Mouse (Mus musculus): Measurements from ENCODE around the gene Mgp. TPM values are rescaled to one million over a fixed set of nuclear protein-coding genes. Genes with fewer than 3 reads are reported as not detected.

The Mgp gene
- 138 TPM for polyA plus RNA-seq (2014; fragmentation: Illumina TruSeq; extraction: RNeasy Lipid Tissue Mini Kit (QIAGEN cat#74804))

GRCm38 (mm10) chr6:136875670-136876069 is at the start of gene Mgp:
Gene Mgp, minus strand, starts transcription at chr6:136875823.

GRCm38 (mm10) chr6:136923532-136923931 is 47.9 kb upstream of the Mgp start, which contains the start of gene Pde6h:
Gene Pde6h, plus strand, starts transcription at chr6:136923832.

GRCm38 (mm10) chr6:136922080-136922479 is 46.5 kb upstream of the Mgp start, which contains the start of gene Erp27:
Gene Erp27, minus strand, starts transcription at chr6:136922180.

GRCm38 (mm10) chr6:136857186-136857872 is 18.3 kb downstream of the Mgp start, which contains the start of gene Art4:
Gene Art4, minus strand, starts transcription at chr6:136857733.

GRCm38 (mm10) chr6:136835352-136835751 is 40.3 kb downstream of the Mgp start, which contains the start of gene Smco3:
Gene Smco3, minus strand, starts transcription at chr6:136835452.

GRCm38 (mm10) chr6:136827881-136828561 is 47.6 kb downstream of the Mgp start, which contains the start of gene Wbp11:
Gene Wbp11, minus strand, starts transcription at chr6:136828233.

GRCm38 (mm10) chr6:136827516-136827880 is 48.1 kb downstream of the Mgp start, which contains the start of gene BC049715:
Gene BC049715, plus strand, starts transcription at chr6:136827626.

Other genes with a start within 250 kb of the Mgp start
- gene Plbd1, start 213.9 kb downstream of the Mgp start, polyA plus RNA-seq (2014; fragmentation: Illumina TruSeq; extraction: RNeasy Lipid Tissue Mini Kit (QIAGEN cat#74804)): 27.6 TPM
- not detected for gene Gucy2c, start 94.1 kb downstream of the Mgp start, polyA plus RNA-seq (2014; fragmentation: Illumina TruSeq; extraction: RNeasy Lipid Tissue Mini Kit (QIAGEN cat#74804))
- not detected for gene Hist4h4, start 71.4 kb downstream of the Mgp start, polyA plus RNA-seq (2014; fragmentation: Illumina TruSeq; extraction: RNeasy Lipid Tissue Mini Kit (QIAGEN cat#74804))
- 4.6 TPM for gene H2afj, start 67.6 kb downstream of the Mgp start, polyA plus RNA-seq (2014; fragmentation: Illumina TruSeq; extraction: RNeasy Lipid Tissue Mini Kit (QIAGEN cat#74804))
- 0.51 TPM for gene BC049715, start 48.2 kb downstream of the Mgp start, polyA plus RNA-seq (2014; fragmentation: Illumina TruSeq; extraction: RNeasy Lipid Tissue Mini Kit (QIAGEN cat#74804))
- 142 TPM for gene Wbp11, start 47.6 kb downstream of the Mgp start, polyA plus RNA-seq (2014; fragmentation: Illumina TruSeq; extraction: RNeasy Lipid Tissue Mini Kit (QIAGEN cat#74804))
- 0.57 TPM for gene Smco3, start 40.4 kb downstream of the Mgp start, polyA plus RNA-seq (2014; fragmentation: Illumina TruSeq; extraction: RNeasy Lipid Tissue Mini Kit (QIAGEN cat#74804))
- 25.6 TPM for gene Art4, start 18.1 kb downstream of the Mgp start, polyA plus RNA-seq (2014; fragmentation: Illumina TruSeq; extraction: RNeasy Lipid Tissue Mini Kit (QIAGEN cat#74804))
- not detected for gene Erp27, start 46.4 kb upstream of the Mgp start, polyA plus RNA-seq (2014; fragmentation: Illumina TruSeq; extraction: RNeasy Lipid Tissue Mini Kit (QIAGEN cat#74804))
- not detected for gene Pde6h, start 48.0 kb upstream of the Mgp start, polyA plus RNA-seq (2014; fragmentation: Illumina TruSeq; extraction: RNeasy Lipid Tissue Mini Kit (QIAGEN cat#74804))
- 11.5 TPM for gene Arhgdib, start 66.1 kb upstream of the Mgp start, polyA plus RNA-seq (2014; fragmentation: Illumina TruSeq; extraction: RNeasy Lipid Tissue Mini Kit (QIAGEN cat#74804))

Data from ovary, adult 10 weeks (tissue).